Mouse (Mus musculus) Patski (cell line): ENCODE measurements around the gene Gdf7. TPM values are rescaled to one million over a fixed set of nuclear protein-coding genes. Genes with fewer than 3 reads are reported as not detected.

Experiments used
- ATAC-seq: fragments of 100-300 bp; one replicate; pipeline ENCODE4 v1.8.0; 2021
- CTCF ChIA-PET: fragments of 350-600 bp; sonication (Branson Sonifier 250); formaldehyde crosslinking; loops from one replicate; lab custom pipeline; 2022; ENCODE audit warnings: inconsistent platforms; lab: Charles Lee
- POLR2A ChIA-PET: fragments of 350-600 bp; sonication (Branson Sonifier 250); formaldehyde crosslinking; loops from one replicate; lab custom pipeline; 2022; ENCODE audit warnings: antibody characterized with exemption, inconsistent platforms; lab: Charles Lee
- DNase-seq: peaks from one replicate; pipeline ENCODE4 v3.0.0-alpha.2; 2011; ENCODE audit warnings: low read depth, low spot score
- H3K27me3 ChIP-seq: fragments of 371-371 bp; one replicate; pipeline ENCODE4 v1.5.1; 2021
- CTCF ChIP-seq: fragments of 100-300 bp; IDR thresholded peaks from one replicate; pipeline ENCODE4 v1.5.1; 2021
- in situ Hi-C: fragments of 300-500 bp; cut with MboI; formaldehyde crosslinking; loops from 3 replicates; pipeline ENCODE4 v1.11.1; 2018; ENCODE audit warnings: low pct_unique_long_range_greater_than_20kb, mixed read lengths
- polyA plus RNA-seq: library from polyadenylated mRNA; unstranded; gene quantifications from one replicate; pipeline ENCODE4 v1.2.3, GENCODE M21; 2021

Gene Gdf7
- polyA plus RNA-seq, 1 experiment from 2014 or later: not detected

GRCm38 (mm10) chr12:8329236-8329635, 27.5 kb upstream of the Gdf7 start:
- no peaks in the 10 kb centered on the region for H3K27me3 ChIP-seq
- in situ Hi-C loops: no loop called here
- ChIA-PET CTCF (interaction anchor here (1.1 kb wide), 1 partner anchor 121 kb away, joined by 3 read pairs; no protein-coding TSS in a partner anchor), POLR2A (no interaction called here)
- ATAC-seq: no peak
- no peak for TF ChIP-seq CTCF
- no peak for DNase-seq

DNA sequence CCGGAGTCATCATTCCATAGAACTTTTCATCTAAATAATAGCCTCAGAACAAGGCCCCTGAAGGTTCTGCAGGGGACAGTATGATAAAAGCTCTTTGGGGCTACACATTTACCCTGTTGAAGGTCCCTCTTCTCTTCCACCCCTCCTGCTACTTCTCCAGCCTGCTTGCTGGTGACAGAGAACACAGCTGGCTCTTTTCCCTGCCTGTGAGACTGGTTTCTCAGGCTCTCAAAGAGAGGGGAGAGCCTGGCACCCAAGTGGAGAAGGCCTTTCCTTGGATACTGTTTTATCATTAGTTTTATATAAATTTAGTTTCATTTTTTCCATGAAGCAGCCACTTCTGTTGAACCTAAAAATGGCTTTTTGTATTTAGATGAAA, 25.9 kb upstream of the Gdf7 start:
- ChIA-PET POLR2A (no interaction called here), CTCF (interaction anchor here (1.7 kb wide), 1 partner anchor 11 kb away, joined by 4 read pairs; no protein-coding TSS in a partner anchor)
- in situ Hi-C loops: no loop called here
- H3K27me3 ChIP-seq: no peaks in the 10 kb centered on the region
- ATAC-seq (no peak), DNase-seq (no peak)
- TF ChIP-seq CTCF: no peak

- peak; percentile 66 for ATAC-seq
- ChIA-PET POLR2A (no interaction called here), CTCF (interaction anchor here (0.8 to 1.7 kb wide), 8 partner anchors 11 to 221 kb away, joined by 3 to 18 read pairs (median 3); partner anchors contain the start of gene Rhob)
- DNase-seq: peak; percentile 44
- no peak for TF ChIP-seq CTCF
- no peaks in the 10 kb centered on the region for H3K27me3 ChIP-seq
- in situ Hi-C loops: no loop called here
Observed at GRCm38 (mm10) chr12:8326825-8327674, 25.3 kb upstream of the Gdf7 start.

DNA sequence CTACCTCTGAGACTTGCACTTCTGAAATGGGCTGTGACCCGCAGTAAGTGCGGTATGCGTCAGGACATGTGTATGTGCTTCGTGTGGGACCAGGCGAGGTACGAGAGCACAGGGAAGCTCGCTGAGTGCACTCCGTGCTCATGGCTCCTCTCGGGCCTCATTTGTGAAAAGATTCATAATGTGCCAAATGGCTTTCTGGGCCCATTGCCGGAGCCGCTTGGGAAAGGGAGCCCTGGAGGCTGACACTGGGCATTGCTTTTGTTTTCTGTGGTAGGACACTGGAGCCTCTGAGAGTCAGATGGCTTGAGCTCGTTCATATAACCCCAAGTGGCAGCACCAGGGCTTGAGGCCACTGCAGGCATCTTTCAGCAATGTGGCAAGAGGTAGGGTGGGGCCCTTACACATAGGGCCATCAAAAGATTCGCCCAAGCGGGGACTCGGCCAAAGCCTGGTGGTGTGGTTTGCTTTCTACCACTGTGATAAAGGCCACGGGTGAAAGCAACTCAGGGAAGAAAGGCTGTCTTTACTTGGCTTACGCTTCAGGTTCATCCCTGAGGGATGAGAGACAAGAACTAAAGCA, 24.3 kb upstream of the Gdf7 start:
- no peak for ATAC-seq
- ChIA-PET POLR2A (interaction anchor here (0.6 kb wide), 1 partner anchor 173 kb away, joined by 3 read pairs; no protein-coding TSS in a partner anchor), CTCF (interaction anchor here (0.8 to 1.7 kb wide), 8 partner anchors 10 to 222 kb away, joined by 3 to 18 read pairs (median 3); partner anchors contain the start of gene Rhob)
- no peak for TF ChIP-seq CTCF
- no peak for DNase-seq
- H3K27me3 ChIP-seq: no peaks in the 10 kb centered on the region
- in situ Hi-C loops: no loop called here

- DNase-seq: no peak
- in situ Hi-C loops: no loop called here
- no peaks in the 10 kb centered on the region for H3K27me3 ChIP-seq
- no peak for TF ChIP-seq CTCF
- CTCF ChIA-PET: interaction anchor here (1.1 to 1.7 kb wide), 4 partner anchors 177 to 223 kb away, joined by 3 to 18 read pairs (median 3); no protein-coding TSS in a partner anchor
- POLR2A ChIA-PET: no interaction called here
- no peak for ATAC-seq
Observed at GRCm38 (mm10) chr12:8325245-8325942, 23.6 kb upstream of the Gdf7 start.

GRCm38 (mm10) chr12:8324086-8324485, 22.3 kb upstream of the Gdf7 start:
- POLR2A ChIA-PET: interaction anchor here (1.5 kb wide), 1 partner anchor 176 kb away, joined by 3 read pairs; the partner anchor contains the start of gene Rhob
- DNase-seq (no peak), ATAC-seq (no peak)
- in situ Hi-C loops: loop anchor here (5.0 to 25.0 kb wide), 3 partner anchors 178 to 688 kb away; partner anchors contain the start of gene Rhob
- CTCF ChIA-PET: interaction anchor here (1.2 kb wide), 1 partner anchor 177 kb away, joined by 3 read pairs; no protein-coding TSS in a partner anchor
- TF ChIP-seq CTCF: no peak
- no peaks in the 10 kb centered on the region for H3K27me3 ChIP-seq

GRCm38 (mm10) chr12:8321506-8321905, 19.8 kb upstream of the Gdf7 start:
- in situ Hi-C loops: loop anchor here (5.0 to 25.0 kb wide), 3 partner anchors 181 to 691 kb away; partner anchors contain the start of gene Rhob
- CTCF ChIA-PET: interaction anchor here (1.1 to 3.2 kb wide), 3 partner anchors 12 to 225 kb away, joined by 3 to 27 read pairs (median 4); partner anchors contain the start of gene Rhob
- DNase-seq (no peak), ATAC-seq (no peak)
- no peak for TF ChIP-seq CTCF
- POLR2A ChIA-PET: no interaction called here
- H3K27me3 ChIP-seq: no peaks in the 10 kb centered on the region

DNA sequence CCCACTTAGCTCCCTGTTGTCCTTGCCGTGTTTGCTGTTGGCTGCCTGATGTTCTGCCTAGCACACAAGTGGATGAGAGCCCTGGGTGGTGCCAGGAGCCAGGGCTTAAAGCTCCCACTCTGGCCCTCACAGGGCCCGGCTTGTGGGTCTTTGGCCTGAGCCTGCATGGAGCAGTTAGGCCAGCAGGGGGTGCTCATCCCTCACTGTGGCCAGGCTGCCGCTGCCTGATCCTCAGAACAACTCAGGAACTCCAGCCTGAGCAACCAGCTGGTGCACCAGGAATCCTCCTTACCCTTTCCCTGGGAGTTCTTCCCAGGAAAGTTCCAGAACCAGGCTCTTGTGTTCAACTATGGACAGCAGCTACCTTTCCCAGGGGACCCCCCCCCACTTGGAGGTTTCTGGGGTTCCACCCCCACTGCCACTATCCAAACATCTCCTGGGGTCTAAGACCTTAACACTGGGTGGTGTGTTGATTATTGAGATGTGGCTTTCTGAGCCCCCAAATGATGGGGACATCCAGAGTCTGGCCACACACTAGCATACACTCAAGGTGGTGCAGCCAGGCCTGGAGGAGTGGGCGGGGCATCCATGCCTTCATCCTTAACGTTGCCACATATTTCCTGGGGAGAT, 18.4 kb upstream of the Gdf7 start:
- TF ChIP-seq CTCF: no peak
- in situ Hi-C loops: loop anchor here (5.0 to 25.0 kb wide), 3 partner anchors 182 to 692 kb away; partner anchors contain the start of gene Rhob

DNA sequence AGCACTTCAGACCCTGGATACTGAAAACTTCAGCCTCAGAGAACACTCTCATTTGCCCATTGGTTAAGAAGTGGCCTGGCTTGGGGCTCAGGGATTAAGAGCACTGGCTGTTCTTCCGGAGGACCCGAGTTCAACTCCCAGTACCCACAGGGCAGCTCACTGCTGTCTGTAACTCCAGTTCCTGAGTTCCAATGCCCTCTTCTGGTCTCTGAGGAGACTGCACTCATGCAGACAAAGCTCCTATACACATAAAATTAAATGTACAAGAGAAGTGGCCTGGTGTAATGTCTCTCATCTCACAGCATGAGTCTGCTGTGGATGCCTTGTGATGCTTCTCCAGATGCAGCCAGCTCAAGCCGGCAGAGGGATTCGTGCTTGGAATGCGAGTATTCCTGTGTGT, 14.8 kb upstream of the Gdf7 start:
- no peak for DNase-seq
- POLR2A ChIA-PET: interaction anchor here (0.9 kb wide), 1 partner anchor 211 kb away, joined by 3 read pairs; no protein-coding TSS in a partner anchor
- in situ Hi-C loops: loop anchor here (25.0 kb wide), 1 partner anchor 696 kb away; no protein-coding TSS in a partner anchor

More for the DNA sequence above, 18.4 kb upstream of the Gdf7 start:
- ChIA-PET POLR2A (no interaction called here), CTCF (interaction anchor here (1.7 to 3.2 kb wide), 2 partner anchors 14 to 181 kb away, joined by 4 to 27 read pairs; partner anchors contain the start of gene Rhob)
- H3K27me3 ChIP-seq: no peaks in the 10 kb centered on the region
- ATAC-seq (peak; percentile 80), DNase-seq (no peak)

More for the DNA sequence above, 14.8 kb upstream of the Gdf7 start:
- no peaks in the 10 kb centered on the region for H3K27me3 ChIP-seq
- CTCF ChIA-PET: interaction anchor here (1.0 to 1.6 kb wide), 2 partner anchors 10 to 231 kb away, joined by 4 to 8 read pairs; no protein-coding TSS in a partner anchor
- no peak for TF ChIP-seq CTCF
- ATAC-seq: no peak
